Mouse (Mus musculus): ENCODE measurements at regions not wholly inside any gene's neighbourhood (a gene's known extent, or its start where the extent isn't known, plus 50 kb on each side); places are given as distances from the start of the nearest gene placed in this dataset.

- DNase-seq (ENCODE audit: low read depth, low spot score) = no peak
Measured at GRCm38 (mm10) chr16:45033268-45033667, 59.9 kb upstream of the Ccdc80 start.

- peak; percentile 62 for DNase-seq (ENCODE audit: low read depth, low spot score)
Measured at GRCm38 (mm10) chr16:45034401-45034800, 58.8 kb upstream of the Ccdc80 start.

- peak; percentile 60 for DNase-seq (ENCODE audit: low read depth, low spot score)
Measured at GRCm38 (mm10) chr16:45036806-45037520, 56.2 kb upstream of the Ccdc80 start.

GRCm38 (mm10) chr16:45037521-45037888, 55.7 kb upstream of the Ccdc80 start:
- no peak for DNase-seq (ENCODE audit: low read depth, low spot score)

GRCm38 (mm10) chr16:45038261-45039036, 54.8 kb upstream of the Ccdc80 start:
- DNase-seq (ENCODE audit: low read depth, low spot score) = peak; percentile 54

All from skeletal muscle tissue, adult 2 months (tissue).